Mouse (Mus musculus) stomach, postnatal 0 days (tissue): ENCODE measurements around the gene Egln3. TPM values are rescaled to one million over a fixed set of nuclear protein-coding genes. Genes with fewer than 3 reads are reported as not detected.

Source experiments
- ATAC-seq: fragments of 200-750 bp; cut with Nextera tagmentation; 2 replicates; pipeline ENCODE4 v1.8.0; 2017; ENCODE audit not compliant: low FRiP score, low TSS enrichment
- DNase-seq: peaks from one replicate; pipeline ENCODE4 v3.0.0-alpha.2; 2016; ENCODE audit warnings: low spot score
- H3K27ac ChIP-seq: fragments of 300-500 bp; sonication (generic); replicated peaks from 2 replicates; pipeline ENCODE4 v1.5.1; 2014; ENCODE audit warnings: mild to moderate bottlenecking, control low read depth
- H3K27me3 ChIP-seq: fragments of 300-500 bp; sonication (generic); 2 replicates; pipeline ENCODE4 v1.6.1; 2014; ENCODE audit warnings: low read length; ENCODE audit not compliant: control insufficient read depth, insufficient read depth
- H3K36me3 ChIP-seq: fragments of 300-500 bp; sonication (generic); 2 replicates; pipeline ENCODE4 v1.6.1; 2014; ENCODE audit warnings: low read length, mixed read lengths; ENCODE audit not compliant: control insufficient read depth, insufficient read depth
- H3K4me1 ChIP-seq: fragments of 300-500 bp; sonication (generic); replicated peaks from 2 replicates; pipeline ENCODE4 v1.6.1; 2014; ENCODE audit warnings: antibody characterized with exemption; ENCODE audit not compliant: control insufficient read depth, insufficient read depth
- H3K4me2 ChIP-seq: fragments of 300-500 bp; sonication (generic); replicated peaks from 2 replicates; pipeline ENCODE4 v1.6.1; 2014; ENCODE audit warnings: low read depth, mild to moderate bottlenecking, control low read depth, moderate library complexity
- H3K4me3 ChIP-seq: fragments of 300-500 bp; sonication (generic); 2 replicates; pipeline ENCODE4 v1.5.1; 2014; ENCODE audit warnings: low read depth, low read length, control low read depth
- H3K9ac ChIP-seq: fragments of 300-500 bp; sonication (generic); 2 replicates; pipeline ENCODE4 v1.6.1; 2014; ENCODE audit warnings: mild to moderate bottlenecking, low read length, control low read depth, mixed read lengths
- H3K9me3 ChIP-seq: fragments of 300-500 bp; sonication (generic); 2 replicates; pipeline ENCODE4 v1.6.1; 2016; ENCODE audit warnings: low read length; ENCODE audit not compliant: control insufficient read depth
- CTCF ChIP-seq: IDR thresholded peaks from 2 replicates; pipeline ENCODE4 v1.5.1; 2016; ENCODE audit warnings: antibody characterized with exemption, low read depth, mild to moderate bottlenecking, moderate library complexity
- EP300 ChIP-seq: optimal IDR thresholded peaks from 2 replicates; pipeline ENCODE3; 2016; ENCODE audit warnings: antibody characterized with exemption
- WGBS: fragments of 180-500 bp; shearing (Covaris S2); extraction: QIAGEN DNeasy Blood & Tissue Kit; methylation state at CpG from one replicate; pipeline ENCODE4 v1.1.7; 2014; 5-methylcytosine and 5-hydroxymethylcytosine counted together
- polyA plus RNA-seq: library from polyadenylated mRNA; unstranded; fragments of >200 nt; fragmentation: Nextera tagmentation; extraction: Ambion mirVana; gene quantifications from 2 replicates; pipeline ENCODE4 v1.2.1, GENCODE M21; 2015

Egln3 gene
- polyA plus RNA-seq, 1 experiment from 2014 or later: 80.3 TPM

- no peaks in the 10 kb centered on the region for H3K27me3 ChIP-seq
- peaks cover 7% of the 10 kb centered on the region; the same call in 1 of the 2 replicates for H3K4me1 ChIP-seq
- H3K4me2 ChIP-seq: no peak overlapping the region
- H3K9ac ChIP-seq: no peak overlapping the region
- no peaks in the 10 kb centered on the region for H3K9me3 ChIP-seq
- peaks cover 8% of the 10 kb centered on the region; the same call in 1 of the 2 replicates for H3K36me3 ChIP-seq
- no peak for DNase-seq
- H3K27ac ChIP-seq: peak overlapping the region; percentile 65
- no peak overlapping the region for H3K4me3 ChIP-seq
- no peak for TF ChIP-seq EP300
- no peak for TF ChIP-seq CTCF
- ATAC-seq: no peak
- WGBS: 35% methylated on average over 14 of the region's 14 CpGs
Observed at GRCm38 (mm10) chr12:54186926-54187623, 16.6 kb downstream of the Egln3 start.

- 0 out of 2 replicates have a peak, but pooled peaks cover 2% of the 10 kb centered on the region for H3K4me1 ChIP-seq
- DNase-seq: no peak
- H3K4me3 ChIP-seq: no peak overlapping the region
- H3K9me3 ChIP-seq: no peaks in the 10 kb centered on the region
- H3K4me2 ChIP-seq: no peak overlapping the region
- TF ChIP-seq CTCF (no peak), EP300 (no peak)
- 75% methylated on average over 7 of the region's 7 CpGs for WGBS
- no peak overlapping the region for H3K9ac ChIP-seq
- no peak for ATAC-seq
- H3K27ac ChIP-seq: no peak overlapping the region
- H3K36me3 ChIP-seq: peaks cover 10% of the 10 kb centered on the region; the same call in 1 of the 2 replicates
- no peaks in the 10 kb centered on the region for H3K27me3 ChIP-seq
Observed at GRCm38 (mm10) chr12:54184264-54184663, 19.4 kb downstream of the Egln3 start.

DNA sequence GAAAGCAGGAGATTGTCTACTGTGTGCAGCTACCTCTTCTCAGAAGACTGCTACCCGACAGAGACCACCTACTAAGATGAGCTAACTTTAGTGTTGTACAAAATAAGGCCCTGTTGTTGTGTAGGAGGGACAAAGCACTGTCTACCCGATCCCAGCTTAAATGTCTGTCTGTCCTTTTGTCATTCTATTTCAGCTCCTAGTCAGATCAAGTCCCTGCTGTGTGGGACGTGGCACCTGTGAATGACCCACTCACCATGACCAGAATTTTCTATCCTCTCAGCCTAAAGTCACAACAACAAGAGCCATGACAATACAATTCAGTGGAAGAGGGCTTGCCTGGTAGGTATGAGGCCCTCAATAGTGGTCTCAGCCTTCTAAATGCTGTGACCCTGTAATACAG is 25.3 kb downstream of the Egln3 start:
- ATAC-seq: no peak
- WGBS: 87% methylated on average over 3 of the region's 3 CpGs
- no peak for DNase-seq
- H3K4me3 ChIP-seq: no peak overlapping the region
- H3K4me1 ChIP-seq: no peaks in the 10 kb centered on the region
- no peak overlapping the region for H3K27ac ChIP-seq
- TF ChIP-seq EP300 (no peak), CTCF (no peak)
- H3K4me2 ChIP-seq: no peak overlapping the region
- no peaks in the 10 kb centered on the region for H3K27me3 ChIP-seq
- peaks cover 12% of the 10 kb centered on the region; the same call in 1 of the 2 replicates for H3K36me3 ChIP-seq
- H3K9me3 ChIP-seq: no peaks in the 10 kb centered on the region
- no peak overlapping the region for H3K9ac ChIP-seq

DNA sequence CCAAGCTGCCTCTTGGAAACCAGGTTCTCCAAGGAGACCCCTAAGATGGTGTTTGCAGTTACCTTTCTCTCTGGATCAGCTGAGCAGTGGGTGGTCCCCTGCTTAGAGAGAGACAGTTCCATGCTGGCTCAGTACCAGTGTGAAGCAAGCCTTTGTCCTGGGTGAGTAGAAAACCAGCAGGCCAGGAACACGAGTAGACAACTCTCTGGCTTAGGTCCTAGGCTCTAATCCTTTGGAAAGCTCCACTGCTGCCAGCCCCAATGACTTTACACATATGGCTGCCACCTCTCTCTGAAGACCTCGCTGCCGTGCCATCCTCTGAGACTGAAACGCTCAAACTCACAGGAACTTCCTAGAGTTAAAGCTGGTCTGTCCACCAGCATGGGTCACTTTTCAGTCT is 34.9 kb downstream of the Egln3 start:
- Histone ChIP-seq H3K27me3 (no peaks in the 10 kb centered on the region), H3K9me3 (no peaks in the 10 kb centered on the region), H3K4me3 (no peak overlapping the region), H3K4me2 (no peak overlapping the region), H3K9ac (no peak overlapping the region), H3K4me1 (0 out of 2 replicates have a peak, but pooled peaks cover 2% of the 10 kb centered on the region), H3K36me3 (no peaks in the 10 kb centered on the region), H3K27ac (no peak overlapping the region)
- DNase-seq: no peak
- TF ChIP-seq CTCF: no peak
- no peak for TF ChIP-seq EP300
- WGBS: 65% methylated on average over 4 of the region's 4 CpGs
- no peak for ATAC-seq

GRCm38 (mm10) chr12:54167737-54168136 is 35.9 kb downstream of the Egln3 start:
- no peak overlapping the region for H3K4me3 ChIP-seq
- H3K27ac ChIP-seq: no peak overlapping the region
- H3K4me1 ChIP-seq: 0 out of 2 replicates have a peak, but pooled peaks cover 4% of the 10 kb centered on the region
- no peak overlapping the region for H3K4me2 ChIP-seq
- no peaks in the 10 kb centered on the region for H3K36me3 ChIP-seq
- H3K27me3 ChIP-seq: no peaks in the 10 kb centered on the region
- no peak overlapping the region for H3K9ac ChIP-seq
- no peak for DNase-seq
- no peak for ATAC-seq
- peak; percentile 63 for TF ChIP-seq CTCF
- TF ChIP-seq EP300: no peak
- WGBS: 90% methylated on average over 6 of the region's 6 CpGs
- no peaks in the 10 kb centered on the region for H3K9me3 ChIP-seq

GRCm38 (mm10) chr12:54164724-54165050 is 39.0 kb downstream of the Egln3 start:
- Histone ChIP-seq H3K4me1 (peaks cover 4% of the 10 kb centered on the region; the same call in 1 of the 2 replicates), H3K27ac (peak overlapping the region; percentile 45; the same call in 1 of the 2 replicates), H3K9ac (no peak overlapping the region), H3K4me3 (no peak overlapping the region), H3K4me2 (no peak overlapping the region), H3K9me3 (no peaks in the 10 kb centered on the region), H3K36me3 (no peaks in the 10 kb centered on the region), H3K27me3 (no peaks in the 10 kb centered on the region)
- TF ChIP-seq EP300: no peak
- 61% methylated on average over 6 of the region's 6 CpGs for WGBS
- ATAC-seq (no peak), DNase-seq (no peak)
